ENCODE assay signal across 32 mouse cellular contexts in the genomic region with DNA sequence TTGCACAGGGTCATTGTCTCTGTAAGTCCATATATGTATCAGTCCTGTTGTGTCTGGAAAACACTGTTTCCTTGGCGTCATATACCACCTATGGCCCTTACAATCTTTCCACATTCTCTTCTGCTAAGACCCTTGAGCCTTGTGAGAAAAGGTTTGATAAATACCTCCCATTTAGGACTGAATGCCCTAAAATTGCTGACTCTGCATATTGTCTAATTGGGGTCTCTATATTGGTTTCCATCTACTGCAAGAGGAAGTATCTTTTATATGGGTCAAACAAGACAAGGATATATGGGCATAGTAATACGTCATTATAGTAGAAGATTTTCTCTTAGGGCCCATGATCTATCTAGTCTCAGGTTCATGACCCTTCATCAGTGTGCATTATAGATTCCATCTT.
"Had no signal": no experiment of that assay in that cellular context is flagged by ENCODE, and none has a peak within 500 bp of the region (broad histone marks: within the 10 kb centered on the region; RNA-seq: fewer than 3 reads in every experiment).

No protein-coding gene starts in this region.

- H3K4me2 ChIP-seq: limb, embryonic 12.5 days; limb, embryonic 13.5 days; limb, embryonic 15.5 days; liver, embryonic 11.5 days; liver, embryonic 12.5 days; liver, embryonic 13.5 days; liver, embryonic 15.5 days; lung, embryonic 14.5 days; lung, embryonic 15.5 days; midbrain, embryonic 11.5 days; midbrain, embryonic 12.5 days; midbrain, embryonic 13.5 days; midbrain, embryonic 15.5 days; neural tube, embryonic 12.5 days; neural tube, embryonic 13.5 days had no signal

- H3K4me3 ChIP-seq: limb, embryonic 12.5 days; limb, embryonic 13.5 days; limb, embryonic 15.5 days; liver, embryonic 12.5 days; liver, embryonic 13.5 days; liver, embryonic 15.5 days; lung, embryonic 15.5 days; megakaryocyte, embryonic 14.5 days; midbrain, embryonic 10.5 days; midbrain, embryonic 12.5 days; midbrain, embryonic 13.5 days; midbrain, embryonic 15.5 days; myocyte; neural tube, embryonic 12.5 days; neural tube, embryonic 13.5 days had no signal

- H3K36me3 ChIP-seq: limb, embryonic 12.5 days; limb, embryonic 13.5 days; limb, embryonic 15.5 days; liver, embryonic 12.5 days; liver, embryonic 13.5 days; liver, embryonic 15.5 days; lung, embryonic 15.5 days; midbrain, embryonic 10.5 days; midbrain, embryonic 12.5 days; midbrain, embryonic 13.5 days; midbrain, embryonic 15.5 days; neural tube, embryonic 12.5 days; neural tube, embryonic 13.5 days had no signal

- ATAC-seq: liver, embryonic 12.5 days; liver, postnatal 0 days; lung, postnatal 0 days; midbrain, embryonic 13.5 days; midbrain, embryonic 15.5 days; midbrain, embryonic 16.5 days had no signal

- H3K9ac ChIP-seq: limb, embryonic 12.5 days; limb, embryonic 13.5 days; limb, embryonic 15.5 days; liver, embryonic 12.5 days; liver, embryonic 13.5 days; liver, embryonic 14.5 days; liver, embryonic 15.5 days; liver, postnatal 0 days; lung, embryonic 14.5 days; lung, embryonic 15.5 days; midbrain, embryonic 12.5 days; midbrain, embryonic 13.5 days; midbrain, embryonic 15.5 days; neural tube, embryonic 12.5 days; neural tube, embryonic 13.5 days had no signal

- H3K4me1 ChIP-seq: limb, embryonic 12.5 days; limb, embryonic 13.5 days; limb, embryonic 15.5 days; liver, embryonic 12.5 days; liver, embryonic 13.5 days; liver, embryonic 15.5 days; lung, embryonic 15.5 days; megakaryocyte, embryonic 14.5 days; midbrain, embryonic 10.5 days; midbrain, embryonic 12.5 days; midbrain, embryonic 13.5 days; midbrain, embryonic 15.5 days; neural tube, embryonic 12.5 days; neural tube, embryonic 13.5 days had no signal

- H3K27ac ChIP-seq: limb, embryonic 12.5 days; limb, embryonic 13.5 days; limb, embryonic 15.5 days; liver, embryonic 12.5 days; liver, embryonic 13.5 days; liver, embryonic 14.5 days; liver, embryonic 15.5 days; lung, embryonic 15.5 days; macrophage; midbrain, embryonic 10.5 days; midbrain, embryonic 12.5 days; midbrain, embryonic 13.5 days; midbrain, embryonic 15.5 days; neural tube, embryonic 12.5 days; neural tube, embryonic 13.5 days had no signal

- H3K27me3 ChIP-seq: limb, embryonic 12.5 days; limb, embryonic 13.5 days; limb, embryonic 15.5 days; liver, embryonic 12.5 days; liver, embryonic 13.5 days; liver, embryonic 15.5 days; lung, embryonic 15.5 days; megakaryocyte, embryonic 14.5 days; midbrain, embryonic 12.5 days; midbrain, embryonic 13.5 days; midbrain, embryonic 15.5 days; neural tube, embryonic 12.5 days; neural tube, embryonic 13.5 days had no signal

- DNase-seq: left cerebral cortex, postnatal 4 days; liver; liver, embryonic 13.5 days; liver, postnatal 0 days; lung, adult 18-20 months; lung, adult 2 months; lung, embryonic 14.5 days; lung, postnatal 10 days; lung, postnatal 14 days; lung, postnatal 36 days; lung, postnatal 4 days; midbrain, embryonic 14.5 days had no signal

- H3K9me3 ChIP-seq: limb, embryonic 13.5 days; limb, embryonic 15.5 days; liver, embryonic 12.5 days; liver, embryonic 13.5 days; liver, embryonic 15.5 days; lung, embryonic 15.5 days; midbrain, embryonic 10.5 days; midbrain, embryonic 12.5 days; midbrain, embryonic 13.5 days; midbrain, embryonic 15.5 days; neural tube, embryonic 12.5 days; neural tube, embryonic 13.5 days had no signal
